Mouse (Mus musculus): ENCODE results near the gene Pjvk.

- TF ChIP-seq POLR2A (IDR thresholded peaks at IDR 0.05; ENCODE audit: borderline replicate concordance, extremely low read depth, low read depth, low read length) (no peak), CTCF (IDR thresholded peaks at IDR 0.05; ENCODE audit: insufficient read depth, low read length) (no peak)
These were observed 45.5 kb downstream of the Pjvk start for GRCm38 (mm10) chr2:76693765-76694164.

Data from lung, adult 2 months (tissue).